Mouse (Mus musculus): ENCODE measurements around the gene Tsen2.

- no peak for TF ChIP-seq CTCF (IDR thresholded peaks at IDR 0.05; ENCODE audit: control insufficient read depth, insufficient read depth, insufficient replicate concordance, low read depth, low read length)
- no peak for TF ChIP-seq POLR2A (IDR thresholded peaks at IDR 0.05; ENCODE audit: control insufficient read depth, low read depth, low read length)
Observed at GRCm38 (mm10) chr6:115577941-115578340, 33.5 kb downstream of the Tsen2 start.

Data from testis, adult 2 months (tissue).